In genomic region chr10:33622700-33623099, GRCm38 (mm10) we compare ENCODE assay signal across 17 mouse cellular contexts. TPM values are rescaled to one million over a fixed set of nuclear protein-coding genes. Genes with fewer than 3 reads are reported as not detected.
A peak's percentile ranks its signal among the peaks of the same experiment; 100 is the strongest.
DNase-seq lines count a peak whose midpoint lies in the region; ATAC-seq lines count a peak whose summit lies in the region.
"Had no signal": no experiment of that assay in that cellular context is flagged by ENCODE, and none has a peak within 500 bp of the region (broad histone marks: within the 10 kb centered on the region; RNA-seq: fewer than 3 reads in every experiment).

No protein-coding gene starts in this region.

- H3K9me3 ChIP-seq in hindbrain, embryonic 12.5 days (replicated peaks): no peaks in the 10 kb centered on the region
- no peaks in the 10 kb centered on the region for H3K9me3 ChIP-seq in hindbrain, embryonic 10.5 days
- H3K9me3 ChIP-seq in liver, embryonic 11.5 days (ENCODE audit: control insufficient read depth, low read length): no peaks in the 10 kb centered on the region
- H3K9me3 ChIP-seq: heart, embryonic 12.5 days had no signal

- H3K9ac ChIP-seq in hindbrain, embryonic 12.5 days: no peak overlapping the region
- H3K9ac ChIP-seq in liver, embryonic 11.5 days (ENCODE audit: low read depth, low read length): no peak overlapping the region
- H3K9ac ChIP-seq: heart, embryonic 12.5 days had no signal

- no peak overlapping the region for H3K27ac ChIP-seq in hindbrain, embryonic 12.5 days
- H3K27ac ChIP-seq in hindbrain, embryonic 10.5 days: no peak overlapping the region
- H3K27ac ChIP-seq in liver, embryonic 11.5 days (ENCODE audit: low read depth, low read length): no peak overlapping the region
- H3K27ac ChIP-seq: gastrocnemius, adult 2 months had no signal

- H3K27me3 ChIP-seq in hindbrain, embryonic 12.5 days: no peaks in the 10 kb centered on the region; the same call in 1 of the 2 replicates
- peaks cover 13% of the 10 kb centered on the region; the same call in 1 of the 2 replicates for H3K27me3 ChIP-seq in hindbrain, embryonic 10.5 days (ENCODE audit: insufficient read depth, poor library complexity, severe bottlenecking)
- H3K27me3 ChIP-seq in liver, embryonic 11.5 days (replicated peaks; ENCODE audit: control insufficient read depth, insufficient read depth, low read length): peaks cover 13% of the 10 kb centered on the region

- 92% methylated on average over 8 of the region's 8 CpGs for WGBS in hindbrain, embryonic 12.5 days
- 87% methylated on average over 8 of the region's 8 CpGs for WGBS in hindbrain, embryonic 10.5 days
- 82% methylated on average over 8 of the region's 8 CpGs for WGBS in liver, embryonic 11.5 days

- H3K4me3 ChIP-seq in hindbrain, embryonic 12.5 days: no peak overlapping the region
- H3K4me3 ChIP-seq in hindbrain, embryonic 10.5 days: no peak overlapping the region
- H3K4me3 ChIP-seq in liver, embryonic 11.5 days (ENCODE audit: low read depth, low read length): no peak overlapping the region
- H3K4me3 ChIP-seq: gastrocnemius, adult 2 months; heart, embryonic 12.5 days had no signal

- intact Hi-C loops in left cerebral cortex, postnatal 36 days (cut with DNase I): loop anchor here (5.0 kb wide), 3 partner anchors 65 to 750 kb away; no protein-coding TSS in a partner anchor

- H3K4me2 ChIP-seq in hindbrain, embryonic 12.5 days (replicated peaks): peak overlapping the region; percentile 21; the same call in 1 of the 2 replicates
- H3K4me2 ChIP-seq in liver, embryonic 11.5 days: no peak overlapping the region
- H3K4me2 ChIP-seq: heart, embryonic 12.5 days had no signal

- DNase-seq in hindbrain, embryonic 10.5 days (ENCODE audit: low spot score): no peak
- DNase-seq in brain, adult 2 months (ENCODE audit: low read depth, low spot score): peak; percentile 47
- peak; percentile 10 to 24 for DNase-seq in frontal cortex, postnatal 14 days (ENCODE audit: low spot score in 2 of 2)
- DNase-seq in left cerebral cortex, postnatal 36 days (ENCODE audit: low spot score in 2 of 2): peak; percentile 53 to 58
- no peak for DNase-seq in cerebellum, postnatal 4 days (ENCODE audit: low spot score in 2 of 2)
- DNase-seq in kidney, adult 8-10 months: no peak
- DNase-seq in liver, embryonic 11.5 days (ENCODE audit: low spot score): no peak
- DNase-seq: cerebellum, adult 8-10 months; gastrocnemius, adult 2 months; liver; spleen, adult 18-20 months had no signal

- no peaks in the 10 kb centered on the region for H3K36me3 ChIP-seq in hindbrain, embryonic 12.5 days
- no peaks in the 10 kb centered on the region for H3K36me3 ChIP-seq in hindbrain, embryonic 10.5 days
- H3K36me3 ChIP-seq in liver, embryonic 11.5 days (ENCODE audit: control insufficient read depth, insufficient read depth, low read length): no peaks in the 10 kb centered on the region
- H3K36me3 ChIP-seq: heart, embryonic 12.5 days had no signal

- no peaks in the 10 kb centered on the region for H3K4me1 ChIP-seq in hindbrain, embryonic 12.5 days
- peaks cover 8% of the 10 kb centered on the region for H3K4me1 ChIP-seq in hindbrain, embryonic 10.5 days (replicated peaks)
- no peaks in the 10 kb centered on the region for H3K4me1 ChIP-seq in liver, embryonic 11.5 days (replicated peaks; ENCODE audit: control insufficient read depth, insufficient read depth, low read length)

- ATAC-seq in hindbrain, embryonic 12.5 days (ENCODE audit: low FRiP score): no peak
- no peak for ATAC-seq in liver, embryonic 11.5 days (replicated peaks; ENCODE audit: low FRiP score)
- ATAC-seq: lung, postnatal 0 days had no signal

RNA-seq across cellular contexts. Expression of gene Clvs2, which starts 1.9 kb away (rescaled TPM):
- 5.9 and 6.1 TPM in 2 replicates for polyA plus RNA-seq in hindbrain, embryonic 12.5 days (2016; fragmentation: Nextera tagmentation; extraction: Ambion mirVana)
- polyA plus RNA-seq in hindbrain, embryonic 10.5 days (2016; fragmentation: Nextera tagmentation; extraction: Ambion mirVana): 0.97 and 2.1 TPM in 2 replicates
- total RNA-seq in left cerebral cortex, postnatal 36 days (2021): 10 to 100 TPM; 54.4 to 66.1 TPM
- 0.33 and 0.52 TPM in 2 replicates for polyA plus RNA-seq in liver, embryonic 11.5 days (2014; fragmentation: Nextera tagmentation; extraction: Ambion mirVana)
- total RNA-seq: gastrocnemius, adult 2 months; megakaryocyte-erythroid progenitor cell, adult 5-6 weeks; MEL had no signal
- polyA plus RNA-seq: heart, embryonic 12.5 days; kidney, embryonic 14.5 days; lung, postnatal 0 days had no signal

Comparison
In these comparisons a context has a peak if more than half of its experiments do, and no peak if none do; other contexts are left out.
1. DNase-seq: peak in brain, adult 2 months (single experiment), frontal cortex, postnatal 14 days (2 of 2) and left cerebral cortex, postnatal 36 days (2 of 2); none in hindbrain, embryonic 10.5 days (single experiment), cerebellum, postnatal 4 days (0 of 2), kidney, adult 8-10 months (0 of 2) and liver, embryonic 11.5 days (single experiment).